Mouse (Mus musculus): ENCODE data around the gene Chst14.

The Chst14 gene

GRCm38 (mm10) chr2:118905433-118906117, 20.7 kb upstream of the Chst14 start:
- DNase-seq (ENCODE audit: low spot score), result no peak

- DNase-seq (ENCODE audit: low spot score), result no peak
These were observed 20.2 kb upstream of the Chst14 start for GRCm38 (mm10) chr2:118906118-118906492.

GRCm38 (mm10) chr2:118907781-118908180, 18.5 kb upstream of the Chst14 start:
- no peak for DNase-seq (ENCODE audit: low spot score)

- DNase-seq (ENCODE audit: low spot score), result no peak
These were observed 17.1 kb upstream of the Chst14 start for GRCm38 (mm10) chr2:118909151-118909550.

GRCm38 (mm10) chr2:118910605-118911278, 15.6 kb upstream of the Chst14 start:
- DNase-seq (ENCODE audit: low spot score), result no peak

GRCm38 (mm10) chr2:118912706-118913105, 13.6 kb upstream of the Chst14 start:
- DNase-seq (ENCODE audit: low spot score), result no peak

- no peak for DNase-seq (ENCODE audit: low spot score)
These were observed 12.6 kb upstream of the Chst14 start for GRCm38 (mm10) chr2:118913551-118914276.

GRCm38 (mm10) chr2:118914685-118915084, 11.6 kb upstream of the Chst14 start:
- no peak for DNase-seq (ENCODE audit: low spot score)

- DNase-seq (ENCODE audit: low spot score), result no peak
These were observed 9.9 kb upstream of the Chst14 start for GRCm38 (mm10) chr2:118916436-118916835.

- no peak for DNase-seq (ENCODE audit: low spot score)
These were observed 7.8 kb upstream of the Chst14 start for GRCm38 (mm10) chr2:118918543-118918942.

- DNase-seq (ENCODE audit: low spot score), result no peak
These were observed 5.9 kb upstream of the Chst14 start for GRCm38 (mm10) chr2:118920428-118920827.

GRCm38 (mm10) chr2:118925952-118926351, 344 bp upstream of the Chst14 start:
- no peak for DNase-seq (ENCODE audit: low spot score)

- DNase-seq (ENCODE audit: low spot score), result no peak
These were observed 873 bp downstream of the Chst14 start for GRCm38 (mm10) chr2:118926998-118927739.

GRCm38 (mm10) chr2:118941341-118941740, 15.0 kb downstream of the Chst14 start:
- no peak for DNase-seq (ENCODE audit: low spot score)

- DNase-seq (ENCODE audit: low spot score), result no peak
These were observed 16.9 kb downstream of the Chst14 start for GRCm38 (mm10) chr2:118943232-118943631.

- no peak for DNase-seq (ENCODE audit: low spot score)
These were observed 22.5 kb downstream of the Chst14 start for GRCm38 (mm10) chr2:118948818-118949217.

GRCm38 (mm10) chr2:118949699-118950098, 23.4 kb downstream of the Chst14 start:
- DNase-seq (ENCODE audit: low spot score), result no peak

GRCm38 (mm10) chr2:118956497-118956896, 30.2 kb downstream of the Chst14 start:
- DNase-seq (ENCODE audit: low spot score), result no peak

- no peak for DNase-seq (ENCODE audit: low spot score)
These were observed 33.3 kb downstream of the Chst14 start for GRCm38 (mm10) chr2:118959644-118960043.

GRCm38 (mm10) chr2:118960413-118960812, 34.1 kb downstream of the Chst14 start:
- no peak for DNase-seq (ENCODE audit: low spot score)

- DNase-seq (ENCODE audit: low spot score), result no peak
These were observed 35.2 kb downstream of the Chst14 start for GRCm38 (mm10) chr2:118961546-118961945.

GRCm38 (mm10) chr2:118963007-118963675, 36.8 kb downstream of the Chst14 start:
- no peak for DNase-seq (ENCODE audit: low spot score)

Measured in layer of hippocampus, adult 9-10 months (tissue).